Mouse (Mus musculus): ENCODE data around the gene Shisa8. TPM values are rescaled to one million over a fixed set of nuclear protein-coding genes. Genes with fewer than 3 reads are reported as not detected.
A peak's percentile ranks its signal among the peaks of the same experiment; 100 is the strongest.

Shisa8 gene
- total and polyA plus RNA-seq, 2 experiments from 2014 or later: 7.5 to 34.7 TPM

DNA sequence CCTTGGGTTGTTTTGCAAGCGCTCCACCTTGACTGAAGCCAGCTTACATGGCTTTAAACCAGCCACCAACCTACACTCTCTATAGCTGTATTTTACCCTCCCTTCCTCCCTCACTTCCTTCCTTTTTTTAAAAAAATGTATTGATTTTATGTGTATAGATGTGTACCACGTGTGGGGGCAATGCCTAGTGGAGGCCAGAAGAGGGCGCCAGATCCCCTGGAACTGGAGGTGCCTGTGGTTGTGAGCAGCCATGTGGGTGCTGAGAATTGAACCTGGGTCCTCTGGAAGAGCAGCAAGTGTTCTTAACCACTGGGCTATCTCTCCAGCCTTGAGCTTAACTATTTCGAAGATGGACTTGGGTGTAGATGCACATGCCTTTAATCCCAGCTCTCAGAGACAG is 30.3 kb downstream of the Shisa8 start:
- DNase-seq (ENCODE audit: low spot score) (no peak), ATAC-seq (no peak)
- H3K27me3 ChIP-seq (ENCODE audit: insufficient read depth, low read length): no peaks in the 10 kb centered on the region
- H3K9me3 ChIP-seq (ENCODE audit: low read length): no peaks in the 10 kb centered on the region
- no peak overlapping the region for H3K4me3 ChIP-seq (ENCODE audit: low read length)
- H3K36me3 ChIP-seq (ENCODE audit: insufficient read depth, low read length): peaks cover 90% of the 10 kb centered on the region
- H3K27ac ChIP-seq: no peak overlapping the region
- WGBS: 94% methylated on average over 4 of the region's 4 CpGs
- TF ChIP-seq CTCF (IDR thresholded peaks at IDR 0.05; ENCODE audit: low read depth): peak; percentile 45
- no peak overlapping the region for H3K9ac ChIP-seq (replicated peaks; ENCODE audit: low read length)
- no peaks in the 10 kb centered on the region for H3K4me1 ChIP-seq (ENCODE audit: insufficient read depth, low read length)
- H3K4me2 ChIP-seq (ENCODE audit: low read depth, low read length): no peak overlapping the region

GRCm38 (mm10) chr15:82181131-82181530 is 31.5 kb downstream of the Shisa8 start:
- Histone ChIP-seq H3K36me3 (ENCODE audit: insufficient read depth, low read length) (peaks cover 93% of the 10 kb centered on the region), H3K9me3 (ENCODE audit: low read length) (no peaks in the 10 kb centered on the region), H3K9ac (replicated peaks; ENCODE audit: low read length) (no peak overlapping the region), H3K27ac (no peak overlapping the region), H3K4me1 (ENCODE audit: insufficient read depth, low read length) (no peaks in the 10 kb centered on the region), H3K4me2 (ENCODE audit: low read depth, low read length) (no peak overlapping the region), H3K4me3 (ENCODE audit: low read length) (no peak overlapping the region), H3K27me3 (ENCODE audit: insufficient read depth, low read length) (no peaks in the 10 kb centered on the region)
- ATAC-seq (no peak), DNase-seq (ENCODE audit: low spot score) (peak; percentile 39)
- 66% methylated on average over 5 of the region's 5 CpGs for WGBS
- no peak for TF ChIP-seq CTCF (IDR thresholded peaks at IDR 0.05; ENCODE audit: low read depth)

DNA sequence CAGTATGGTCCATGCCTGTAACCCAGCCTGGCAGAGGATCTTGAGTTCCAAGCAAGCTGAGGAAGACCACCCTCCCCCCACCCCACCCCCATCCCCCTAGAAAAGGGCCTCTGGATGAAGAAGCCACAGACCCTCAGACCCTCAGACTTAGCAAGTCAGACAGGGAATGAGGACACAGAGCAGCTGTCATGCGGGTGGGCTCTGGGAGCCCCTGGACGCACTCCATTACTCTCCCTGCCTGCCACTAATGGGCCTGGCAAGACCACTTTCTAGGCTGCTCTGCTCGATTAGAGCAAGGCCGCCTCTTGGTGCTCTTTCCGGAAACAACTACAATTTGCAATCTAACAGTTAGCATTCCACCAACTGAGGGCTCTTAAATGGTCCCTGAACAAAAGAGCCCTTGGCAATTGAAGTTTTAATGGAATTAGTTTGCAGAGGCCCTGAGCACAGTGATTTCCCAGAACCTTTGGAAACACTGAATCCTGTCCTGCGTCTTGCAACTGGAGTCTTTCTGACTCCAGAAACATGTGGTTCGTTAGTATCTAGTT is 34.8 kb downstream of the Shisa8 start:
- DNase-seq (ENCODE audit: low spot score): no peak
- 69% methylated on average over 7 of the region's 7 CpGs for WGBS
- H3K27me3 ChIP-seq (ENCODE audit: insufficient read depth, low read length): no peaks in the 10 kb centered on the region
- no peaks in the 10 kb centered on the region for H3K9me3 ChIP-seq (ENCODE audit: low read length)
- H3K4me1 ChIP-seq (ENCODE audit: insufficient read depth, low read length): no peaks in the 10 kb centered on the region
- H3K4me2 ChIP-seq (ENCODE audit: low read depth, low read length): no peak overlapping the region
- H3K27ac ChIP-seq: no peak overlapping the region
- H3K36me3 ChIP-seq (ENCODE audit: insufficient read depth, low read length): peaks cover 92% of the 10 kb centered on the region
- ATAC-seq: no peak
- H3K9ac ChIP-seq (replicated peaks; ENCODE audit: low read length): no peak overlapping the region
- TF ChIP-seq CTCF (IDR thresholded peaks at IDR 0.05; ENCODE audit: low read depth): no peak
- H3K4me3 ChIP-seq (ENCODE audit: low read length): no peak overlapping the region

GRCm38 (mm10) chr15:82175091-82175490 is 37.5 kb downstream of the Shisa8 start:
- WGBS: 95% methylated on average over 9 of the region's 9 CpGs
- H3K27ac ChIP-seq: no peak overlapping the region
- H3K4me3 ChIP-seq (ENCODE audit: low read length): no peak overlapping the region
- DNase-seq (ENCODE audit: low spot score) (no peak), ATAC-seq (no peak)
- H3K27me3 ChIP-seq (ENCODE audit: insufficient read depth, low read length): no peaks in the 10 kb centered on the region
- H3K4me1 ChIP-seq (ENCODE audit: insufficient read depth, low read length): no peaks in the 10 kb centered on the region
- H3K4me2 ChIP-seq (ENCODE audit: low read depth, low read length): no peak overlapping the region
- peaks cover 87% of the 10 kb centered on the region for H3K36me3 ChIP-seq (ENCODE audit: insufficient read depth, low read length)
- no peak for TF ChIP-seq CTCF (IDR thresholded peaks at IDR 0.05; ENCODE audit: low read depth)
- no peaks in the 10 kb centered on the region for H3K9me3 ChIP-seq (ENCODE audit: low read length)
- H3K9ac ChIP-seq (replicated peaks; ENCODE audit: low read length): no peak overlapping the region

- H3K4me1 ChIP-seq (ENCODE audit: insufficient read depth, low read length): no peaks in the 10 kb centered on the region
- no peak overlapping the region for H3K4me3 ChIP-seq (ENCODE audit: low read length)
- no peak for TF ChIP-seq CTCF (IDR thresholded peaks at IDR 0.05; ENCODE audit: low read depth)
- no peaks in the 10 kb centered on the region for H3K27me3 ChIP-seq (ENCODE audit: insufficient read depth, low read length)
- no peak overlapping the region for H3K4me2 ChIP-seq (ENCODE audit: low read depth, low read length)
- 53% methylated on average over 8 of the region's 8 CpGs for WGBS
- peak overlapping the region; percentile 56; the same call in 1 of the 2 replicates for H3K27ac ChIP-seq
- no peaks in the 10 kb centered on the region for H3K9me3 ChIP-seq (ENCODE audit: low read length)
- H3K36me3 ChIP-seq (ENCODE audit: insufficient read depth, low read length): peaks cover 67% of the 10 kb centered on the region
- no peak overlapping the region for H3K9ac ChIP-seq (replicated peaks; ENCODE audit: low read length)
- DNase-seq (ENCODE audit: low spot score) (peak; percentile 64), ATAC-seq (peak; percentile 61; the same call in 1 of the 2 replicates)
Observed at GRCm38 (mm10) chr15:82172648-82173047, 40.0 kb downstream of the Shisa8 start.

DNA sequence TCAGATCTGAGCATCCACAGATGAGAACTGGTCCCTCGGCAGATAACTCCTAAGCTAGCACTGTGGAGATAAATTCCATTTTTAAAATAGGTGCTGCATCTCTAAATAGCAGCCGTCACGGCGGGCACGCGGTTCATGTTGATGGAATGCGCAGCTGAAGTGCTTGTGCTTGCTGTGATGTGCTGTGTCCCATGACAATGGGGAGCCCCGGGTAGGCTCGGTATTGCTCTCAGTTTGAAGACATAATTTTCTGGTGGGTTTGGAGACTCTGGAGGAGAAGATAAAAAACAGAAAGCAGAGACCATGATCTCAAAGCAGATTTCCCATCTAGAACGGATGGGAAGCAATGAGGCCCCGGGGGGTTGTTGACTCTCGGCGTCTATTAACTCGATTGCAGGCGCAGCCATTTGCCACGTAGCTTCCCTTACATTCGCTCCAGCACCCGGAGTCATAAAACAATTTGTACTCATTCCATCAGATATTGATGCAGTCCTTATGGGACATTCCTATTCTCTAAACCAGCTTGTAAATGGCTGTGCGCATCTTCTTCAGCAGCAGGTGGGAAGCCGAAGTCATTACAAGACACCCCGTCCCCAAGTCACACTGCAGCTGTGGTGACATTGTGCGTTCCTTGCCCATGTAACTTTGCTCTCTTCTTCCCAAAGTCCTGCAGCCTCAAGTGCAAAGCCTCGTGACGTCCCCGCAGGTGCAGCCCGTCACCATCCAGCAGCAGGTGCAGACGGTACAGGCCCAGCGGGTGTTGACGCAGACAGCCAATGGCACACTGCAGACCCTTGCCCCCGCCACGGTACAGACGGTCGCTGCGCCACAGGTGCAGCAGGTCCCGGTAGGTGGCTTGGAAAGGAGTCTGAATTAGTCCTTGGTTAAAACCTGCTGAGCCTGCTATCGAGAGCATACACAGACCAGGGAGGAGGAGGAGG is 41.9 kb downstream of the Shisa8 start:
- Histone ChIP-seq H3K9me3 (ENCODE audit: low read length) (no peaks in the 10 kb centered on the region), H3K4me2 (ENCODE audit: low read depth, low read length) (no peak overlapping the region), H3K36me3 (ENCODE audit: insufficient read depth, low read length) (peaks cover 50% of the 10 kb centered on the region), H3K9ac (replicated peaks; ENCODE audit: low read length) (no peak overlapping the region), H3K27ac (no peak overlapping the region), H3K4me3 (ENCODE audit: low read length) (no peak overlapping the region), H3K27me3 (ENCODE audit: insufficient read depth, low read length) (no peaks in the 10 kb centered on the region), H3K4me1 (ENCODE audit: insufficient read depth, low read length) (peaks cover 11% of the 10 kb centered on the region; the same call in 1 of the 2 replicates)
- ATAC-seq: peak; percentile 61
- TF ChIP-seq CTCF (IDR thresholded peaks at IDR 0.05; ENCODE audit: low read depth): no peak
- WGBS: 63% methylated on average over 36 of the region's 36 CpGs
- DNase-seq (ENCODE audit: low spot score): peak; percentile 63

Data from hindbrain, postnatal 0 days (tissue).